Mouse (Mus musculus) right cerebral cortex, postnatal 36 days (tissue): ENCODE results near the gene Pls1.

Source experiments
- DNase-seq, 2 experiments: peaks; one replicate each; pipeline ENCODE4 v3.0.0; 2022; ENCODE audit warnings: low spot score in 2 of 2, mixed read lengths in 1 of 2

The Pls1 gene

DNA sequence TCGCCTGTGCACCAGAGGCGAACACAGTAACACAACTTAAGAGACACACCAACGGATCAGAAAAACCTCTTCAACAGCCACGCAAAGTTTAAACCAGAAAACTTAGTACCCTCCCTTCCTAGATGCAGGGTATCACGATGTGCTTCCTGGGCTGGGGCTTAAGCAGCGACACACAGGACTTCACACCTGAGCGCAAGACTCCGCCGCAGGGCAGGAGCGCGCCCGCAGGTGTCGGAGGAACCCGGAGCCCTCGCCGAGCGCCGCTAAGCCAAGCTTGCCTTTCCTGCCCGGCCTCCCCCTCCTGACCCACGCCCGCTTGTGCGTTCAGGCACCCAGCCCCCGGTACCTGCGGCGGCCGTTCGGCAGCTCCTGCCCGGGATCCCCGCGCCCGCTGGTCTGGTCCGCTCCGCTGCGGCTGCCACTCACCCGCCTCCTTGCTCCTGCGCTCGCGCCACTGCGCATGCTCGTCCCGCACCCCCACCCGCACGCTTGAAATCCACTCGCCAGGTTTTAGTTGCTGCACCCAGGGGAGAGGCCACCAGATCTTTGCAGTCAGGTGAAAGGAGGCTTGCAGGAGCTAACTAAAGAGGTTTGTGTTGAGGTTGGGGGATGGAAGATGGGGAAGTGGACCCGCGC lies at the start of gene Pls1:
Pls1 (minus strand) TSS at position 487 of the 636 bp plus-strand sequence.
- DNase-seq: peak; percentile 80 to 87

DNA sequence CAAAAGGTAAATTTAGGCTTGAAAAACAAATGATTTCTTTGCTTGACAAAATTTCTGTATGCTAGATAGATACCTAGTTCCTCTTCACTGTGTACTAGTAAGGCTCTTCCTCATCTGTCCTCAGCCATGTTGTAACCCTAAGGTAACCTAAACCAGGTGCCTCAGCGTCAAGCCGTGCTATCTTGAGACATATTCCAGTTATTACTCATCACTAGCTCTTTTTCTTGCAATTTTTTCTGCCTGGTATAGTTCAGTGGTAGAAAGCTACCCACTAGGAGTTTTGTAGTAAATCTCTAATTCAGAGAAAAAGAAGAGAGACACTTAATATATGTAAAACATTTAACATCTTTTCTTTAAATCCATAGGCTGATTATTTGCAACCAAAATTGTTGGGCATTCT lies 37.6 kb upstream of the Pls1 start:
- no peak for DNase-seq

DNA sequence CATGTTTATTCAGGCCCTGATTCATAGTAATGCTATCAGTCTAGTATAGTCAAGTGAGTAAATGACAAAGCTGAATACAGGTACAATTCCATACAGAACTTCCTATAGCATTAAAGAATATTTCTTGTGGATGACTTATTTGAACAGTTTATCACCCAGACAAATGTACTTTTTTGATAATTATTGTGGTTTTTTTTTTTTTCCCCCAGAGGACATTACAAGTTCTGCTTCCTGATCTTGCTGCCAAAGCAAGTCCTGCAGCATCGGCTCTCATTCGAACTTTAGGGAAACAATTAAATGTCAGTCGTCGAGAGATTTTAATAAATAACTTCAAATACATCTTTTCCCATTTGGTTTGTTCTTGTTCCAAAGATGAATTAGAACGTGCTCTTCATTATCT lies 33.1 kb upstream of the Pls1 start:
- no peak for DNase-seq

DNA sequence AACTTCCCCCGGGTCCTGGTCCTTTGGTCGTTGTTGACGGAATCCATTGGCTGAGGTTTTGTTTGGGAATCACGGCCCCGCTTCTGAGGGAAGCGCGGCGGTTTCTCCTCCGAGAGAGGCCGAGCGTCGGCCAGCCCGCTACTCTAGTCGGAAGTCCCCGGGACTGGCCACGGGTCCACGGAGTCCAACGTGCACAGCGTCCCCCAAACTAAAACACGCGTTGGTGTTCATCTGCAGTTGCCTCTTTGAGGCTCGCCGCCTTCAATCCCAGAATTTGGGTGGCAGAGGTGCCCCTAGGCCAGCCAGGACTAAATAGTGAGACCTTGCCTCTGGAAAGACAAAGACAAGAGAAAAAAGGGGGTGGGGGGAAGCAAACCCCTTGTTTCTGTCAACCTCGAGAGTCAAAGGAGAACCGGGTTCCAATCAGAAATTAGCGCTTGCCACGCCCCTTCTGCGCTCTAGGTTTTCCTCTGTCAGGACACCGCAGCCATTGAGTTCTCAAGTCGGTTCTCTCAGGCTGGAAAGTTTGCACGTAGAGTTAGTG lies 13.0 kb upstream of the Pls1 start:
- no peak for DNase-seq

GRCm38 (mm10) chr9:95857414-95858026 lies 12.4 kb upstream of the Pls1 start, which contains the start of gene Atr:
TSS of gene Atr (plus strand) at chr9:95857597.
- peak; percentile 87 to 91 for DNase-seq

GRCm38 (mm10) chr9:95856004-95856403 lies 10.9 kb upstream of the Pls1 start:
- no peak for DNase-seq

- DNase-seq: no peak
These were observed 9.8 kb upstream of the Pls1 start for GRCm38 (mm10) chr9:95854891-95855290.

- peak; percentile 45 to 50 for DNase-seq
These were observed 7.8 kb upstream of the Pls1 start for GRCm38 (mm10) chr9:95852896-95853295.

DNA sequence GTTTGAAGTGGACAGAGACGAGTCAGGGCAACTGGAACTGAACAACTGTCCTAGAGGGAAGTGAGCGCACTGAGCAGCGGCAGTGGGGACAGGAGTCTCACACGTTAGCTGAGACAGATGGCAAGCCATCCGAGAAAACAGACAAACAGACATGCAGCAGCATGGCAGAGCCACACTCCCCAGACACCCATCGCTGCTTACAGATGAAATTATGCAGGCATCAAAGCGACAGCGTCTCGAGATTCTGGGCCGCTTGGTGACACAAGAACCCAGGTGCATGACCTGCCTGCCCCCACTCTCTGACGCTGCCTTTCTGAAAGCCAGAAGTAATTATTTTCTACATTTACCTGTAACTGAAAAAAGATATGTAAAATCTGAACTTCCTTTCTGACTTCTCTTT lies 6.6 kb upstream of the Pls1 start:
- no peak for DNase-seq

- no peak for DNase-seq
These were observed 600 bp upstream of the Pls1 start for GRCm38 (mm10) chr9:95845711-95846110.

- no peak for DNase-seq
These were observed 5.7 kb downstream of the Pls1 start for GRCm38 (mm10) chr9:95839424-95839823.

GRCm38 (mm10) chr9:95835741-95836140 lies 9.4 kb downstream of the Pls1 start:
- DNase-seq: no peak

DNA sequence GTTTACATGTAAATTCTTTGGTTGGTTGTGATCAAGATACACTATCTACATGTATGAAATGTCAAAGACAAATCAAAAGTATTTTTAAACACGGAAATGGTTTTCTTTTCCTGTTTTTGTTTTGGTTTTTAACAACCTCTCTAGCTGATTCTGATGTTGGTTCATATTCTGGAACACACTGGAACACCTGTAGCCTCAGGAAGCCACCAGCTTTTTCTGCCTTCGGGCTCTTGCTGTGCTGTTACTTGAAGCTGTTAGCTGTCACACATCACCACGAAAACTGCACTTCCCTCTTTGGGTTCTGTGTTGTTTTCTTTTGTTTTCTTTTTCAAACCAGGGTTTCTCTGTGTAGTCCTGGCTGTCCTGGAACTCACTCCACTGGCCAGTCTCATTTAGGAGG lies 10.3 kb downstream of the Pls1 start:
- no peak for DNase-seq

GRCm38 (mm10) chr9:95832758-95833157 lies 12.4 kb downstream of the Pls1 start:
- DNase-seq: no peak

DNA sequence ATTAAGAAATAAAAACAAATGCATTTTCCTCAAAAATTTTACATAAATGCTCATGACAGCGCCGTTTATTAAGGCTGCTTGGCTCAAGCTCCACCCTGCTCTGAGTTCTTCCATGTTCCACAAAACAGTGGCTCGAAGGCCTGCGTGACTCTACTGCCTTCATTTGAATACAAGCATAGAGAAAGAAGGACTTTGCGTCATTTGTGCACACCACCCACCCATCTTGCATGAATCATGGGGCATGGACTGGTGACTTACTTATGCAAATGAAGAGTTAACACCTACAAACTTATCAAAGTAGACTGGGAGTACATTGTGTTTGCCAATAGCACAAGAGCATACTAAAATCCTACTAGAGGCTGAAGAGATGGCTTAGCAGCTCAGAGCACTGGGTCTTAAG lies 17.5 kb downstream of the Pls1 start:
- DNase-seq: peak; percentile 24 to 54

- DNase-seq: no peak
These were observed 22.6 kb downstream of the Pls1 start for GRCm38 (mm10) chr9:95822531-95822930.

DNA sequence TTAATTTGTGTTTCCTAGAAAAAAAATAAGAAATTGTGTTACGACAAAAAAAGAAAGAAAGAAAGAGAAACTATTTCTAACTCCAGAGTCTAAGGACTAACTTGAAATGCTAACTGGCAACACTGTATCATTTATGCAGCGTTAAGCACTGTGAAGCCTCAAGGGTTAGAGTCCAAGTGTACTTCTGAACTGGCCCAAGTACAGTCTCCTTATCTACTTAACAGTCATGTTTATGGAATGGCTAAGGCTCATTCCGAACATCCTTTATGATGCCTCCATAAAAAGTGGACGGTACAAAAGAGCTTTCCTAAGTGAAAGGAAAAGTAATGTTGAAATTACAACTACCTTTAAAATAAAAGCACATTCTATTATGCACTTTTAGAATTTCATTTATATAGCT lies 29.4 kb downstream of the Pls1 start:
- DNase-seq: no peak

- no peak for DNase-seq
These were observed 30.0 kb downstream of the Pls1 start for GRCm38 (mm10) chr9:95815015-95815673.

DNA sequence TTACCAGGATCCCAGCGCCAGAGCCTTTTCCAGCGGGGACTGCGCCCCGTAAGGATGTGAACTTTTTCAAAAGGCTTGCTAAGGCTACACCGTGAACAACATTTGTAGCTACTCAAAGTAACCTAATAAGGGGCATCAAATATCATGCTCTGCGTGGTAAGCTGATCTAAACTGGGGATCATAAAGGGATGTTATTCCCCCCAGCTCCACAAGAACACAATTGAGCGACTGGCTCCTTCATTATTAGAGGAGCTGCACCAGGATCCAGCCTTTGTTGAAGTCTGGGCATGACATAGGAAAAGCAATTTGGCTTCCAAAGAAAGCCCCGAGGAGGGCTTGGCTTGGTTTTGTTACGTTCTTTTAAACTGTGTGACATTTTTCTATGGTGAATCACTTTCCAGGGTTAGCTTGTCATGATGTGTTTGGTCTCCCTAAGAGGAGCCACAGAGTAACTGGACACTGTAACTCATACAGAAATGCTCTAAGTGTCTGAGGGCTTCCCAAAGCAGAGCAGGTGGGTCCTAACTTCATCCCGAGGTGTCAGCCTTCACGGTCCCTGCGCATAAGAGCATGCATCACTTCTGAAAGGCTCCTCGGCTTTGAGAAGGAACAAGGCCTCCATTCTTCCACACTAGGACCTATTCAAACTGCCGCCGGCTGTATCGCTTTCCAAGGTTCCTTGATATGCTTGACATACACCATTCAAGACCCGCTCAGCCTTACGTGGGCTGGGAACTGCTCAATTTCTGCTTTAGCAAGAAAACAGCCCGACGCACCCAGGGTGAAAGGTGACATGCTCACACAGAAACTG lies 31.2 kb downstream of the Pls1 start:
- no peak for DNase-seq

DNA sequence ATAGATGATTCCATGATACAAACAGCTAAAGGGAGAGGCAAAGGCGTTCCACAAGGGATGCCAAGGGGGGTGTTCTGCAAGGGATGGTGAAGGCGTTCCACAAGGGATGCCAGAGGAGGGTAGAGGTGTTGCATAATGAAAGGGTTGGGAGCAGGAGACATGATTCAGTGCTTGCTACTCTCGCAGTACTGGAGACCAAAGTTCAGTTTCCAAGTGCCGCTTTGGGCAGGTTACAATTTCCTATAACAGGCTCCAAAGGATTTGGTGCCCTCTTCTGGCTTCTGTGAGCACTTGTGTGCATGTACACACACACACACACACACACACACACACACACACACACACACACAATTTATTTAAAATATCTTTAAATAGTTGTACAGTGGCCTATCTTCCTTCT lies 33.3 kb downstream of the Pls1 start:
- DNase-seq: no peak

DNA sequence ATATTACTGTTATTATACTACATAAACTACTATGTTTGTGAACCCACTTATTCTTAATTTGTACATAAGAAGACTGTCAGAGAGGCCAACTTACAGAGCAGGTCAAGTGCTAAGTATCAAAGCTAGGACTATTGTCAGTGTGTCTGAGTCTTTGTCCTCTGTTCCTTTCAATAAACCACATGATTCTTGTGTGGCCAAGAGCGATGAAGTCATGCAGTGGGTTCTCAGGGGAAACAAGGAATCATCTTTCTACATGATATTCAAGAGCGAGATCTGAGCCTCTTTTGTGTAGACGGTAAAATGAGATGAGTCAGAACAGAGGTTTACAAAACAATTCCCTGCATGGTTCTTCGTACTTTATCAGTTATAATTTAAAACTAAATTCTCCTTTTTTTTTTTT lies 35.5 kb downstream of the Pls1 start:
- DNase-seq: no peak

DNA sequence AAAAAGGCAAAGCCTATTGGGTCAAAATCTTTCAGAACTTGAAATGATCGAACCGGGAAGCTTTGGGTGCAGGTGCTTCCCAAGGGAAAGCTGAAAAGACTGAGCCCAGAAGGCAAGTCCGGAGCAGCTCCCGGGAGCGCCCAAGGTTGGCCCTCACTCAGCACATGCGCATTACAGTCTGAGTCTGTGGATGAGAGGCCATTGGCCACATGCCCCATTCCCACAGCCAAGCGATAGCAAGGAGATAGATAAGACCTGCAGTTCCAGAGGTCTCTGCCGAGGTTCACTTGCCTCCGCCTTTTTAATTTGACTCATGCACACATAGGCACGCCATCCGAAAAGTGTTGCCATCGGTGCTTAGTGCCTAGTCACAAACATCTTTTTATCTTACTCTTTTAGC lies 39.7 kb downstream of the Pls1 start:
- no peak for DNase-seq
